Mouse (Mus musculus) ovary, postnatal 14 days (tissue): Measurements from ENCODE around the gene Olfr608.
"Not testable (repeated sequence)": the region's sequence is repeated elsewhere in the genome, so short reads cannot be mapped to it uniquely, and the experiment has no call there.

Source experiments
- DNase-seq: peaks from one replicate; pipeline ENCODE4 v3.0.0; 2022; ENCODE audit warnings: low spot score

Gene Olfr608

DNA sequence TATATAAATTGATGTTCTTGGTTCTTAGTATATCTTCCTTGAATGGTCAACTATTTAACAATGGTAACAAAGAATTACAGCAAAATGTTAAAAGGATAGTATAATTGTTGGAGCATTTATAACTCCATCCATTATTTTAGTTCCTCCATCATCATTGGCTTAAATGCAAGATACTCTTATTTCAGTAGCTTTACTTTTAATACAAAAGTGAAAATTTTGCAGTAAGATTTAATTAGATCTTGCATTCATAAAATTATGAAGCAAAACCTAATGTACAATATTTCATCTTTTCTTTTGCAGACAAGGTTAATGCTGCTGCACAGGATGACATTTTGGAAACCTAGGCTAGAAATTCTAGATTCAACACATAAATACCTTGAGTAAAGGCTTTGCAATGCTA lies at the start of gene Olfr608:
Olfr608 (plus strand) TSS at position 301 of the 400 bp plus-strand sequence.
- no peak for DNase-seq

DNA sequence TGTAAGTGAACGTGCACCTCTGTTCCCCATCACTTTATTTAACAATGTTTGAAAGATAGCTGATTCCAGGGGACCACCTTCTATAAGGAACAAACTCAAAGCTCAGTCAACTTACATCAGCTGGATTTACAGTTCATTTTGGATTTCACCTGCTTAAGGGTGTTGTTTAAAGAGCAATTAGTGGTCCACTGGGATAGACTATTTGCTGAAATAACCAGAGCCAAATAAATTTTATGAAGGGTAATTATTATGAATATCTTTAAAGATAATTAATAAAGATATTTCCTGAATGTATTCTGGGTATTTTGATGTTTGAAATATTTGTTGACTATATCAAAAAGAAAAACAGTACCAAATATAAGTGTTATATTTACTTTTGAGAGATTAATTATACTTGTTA lies 24.3 kb upstream of the Olfr608 start, which contains the start of gene Olfr605:
Olfr605 (minus strand) TSS at position 101 of the 400 bp plus-strand sequence.
- DNase-seq: no peak

DNA sequence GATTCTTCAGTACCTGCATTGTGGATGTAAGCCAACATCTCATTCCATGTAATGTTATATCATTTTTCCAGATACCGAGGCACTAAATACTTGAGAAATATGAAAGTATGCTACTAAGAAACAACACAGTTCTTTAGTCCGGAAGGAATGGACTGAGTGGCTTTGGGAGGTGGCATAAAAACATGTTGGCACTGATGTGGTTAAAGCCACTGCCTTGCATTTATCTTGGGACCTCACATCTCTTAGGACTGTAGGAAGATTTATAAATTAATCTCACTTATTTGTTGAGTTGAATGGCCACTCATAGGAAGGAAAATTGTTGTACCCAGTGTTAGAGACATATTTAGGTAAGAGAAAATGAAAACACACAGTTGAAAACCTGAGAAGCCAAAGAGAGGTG lies 20.9 kb upstream of the Olfr608 start, which contains the start of gene Olfr606:
Olfr606 (plus strand) TSS at position 301 of the 400 bp plus-strand sequence.
- no peak for DNase-seq

DNA sequence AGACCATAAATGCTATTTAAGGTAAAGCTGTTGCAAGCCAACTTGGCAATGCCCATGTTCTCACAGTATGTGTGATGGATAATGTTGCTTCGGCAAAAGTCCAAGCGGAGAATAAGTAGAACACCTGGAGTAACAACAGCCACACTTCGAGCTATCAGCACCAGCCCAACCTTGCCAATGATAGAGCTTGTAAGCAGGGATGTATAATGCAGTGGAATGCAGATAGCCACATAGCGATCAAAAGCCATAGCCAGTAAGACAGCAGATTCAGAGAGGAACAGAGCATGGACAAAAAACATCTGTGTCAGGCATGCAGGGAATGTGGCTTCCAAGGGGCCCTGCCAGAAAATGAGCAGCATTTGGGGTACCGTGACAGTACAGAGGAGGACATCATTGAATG lies 9.1 kb upstream of the Olfr608 start:
- DNase-seq: no peak

DNA sequence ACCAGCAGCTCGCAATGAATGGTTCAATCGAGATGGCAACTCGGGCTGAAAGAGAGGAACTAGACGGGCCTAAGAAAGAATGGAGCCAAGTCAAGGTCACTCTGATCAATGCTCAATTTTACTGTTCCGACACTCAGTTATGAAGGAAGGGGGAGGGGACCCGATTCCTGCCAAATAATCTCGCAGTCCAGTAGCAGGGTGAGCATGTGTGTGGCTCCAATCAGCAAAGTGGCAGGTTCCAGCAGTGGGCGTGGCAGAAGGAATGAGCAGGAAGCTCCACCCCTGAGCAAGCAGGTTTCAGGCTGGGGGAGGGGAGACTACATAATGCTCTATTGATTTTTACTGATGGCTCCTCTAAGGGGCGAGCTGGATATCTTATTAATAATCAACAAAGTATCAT lies 7.4 kb downstream of the Olfr608 start:
- DNase-seq: not testable (repeated sequence)

DNA sequence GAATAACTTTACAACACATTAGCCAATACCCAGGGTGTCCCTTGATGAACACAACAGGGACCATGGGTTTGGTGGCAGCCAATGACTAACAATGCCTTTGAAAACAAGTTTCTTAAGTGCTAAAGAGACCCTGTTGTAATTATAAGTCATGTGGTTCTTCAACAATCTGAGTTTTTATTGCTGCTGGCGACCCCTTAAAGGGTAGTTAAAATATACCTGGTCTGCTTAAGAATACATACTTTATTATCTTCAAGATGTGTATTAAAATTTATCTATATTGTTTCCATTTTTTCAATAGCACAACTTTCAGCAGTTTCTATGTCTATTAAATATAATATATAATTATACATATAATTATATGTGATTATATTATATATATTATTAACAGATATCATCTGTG lies 28.3 kb downstream of the Olfr608 start, which contains the start of gene Olfr609:
Olfr609 (minus strand) TSS at position 101 of the 400 bp plus-strand sequence.
- DNase-seq: no peak

DNA sequence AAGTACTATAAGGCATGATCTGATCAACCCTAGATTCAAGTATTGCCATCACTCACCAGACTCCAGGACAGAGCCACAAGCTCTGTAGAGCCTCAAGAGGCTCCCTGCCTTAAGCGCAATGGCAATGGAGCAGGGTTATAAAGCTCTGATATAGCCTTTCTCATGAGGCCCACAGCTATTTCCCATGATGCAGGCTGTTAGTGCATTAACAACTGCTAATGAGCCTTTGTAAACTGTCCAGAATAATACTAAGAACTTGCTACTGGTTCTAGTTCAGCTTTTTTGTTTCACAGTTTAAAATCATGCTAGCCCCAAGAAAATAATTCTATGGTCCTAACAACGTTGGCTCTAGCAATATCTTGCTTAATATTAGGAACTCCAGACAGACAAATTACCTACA lies 42.3 kb downstream of the Olfr608 start, which contains the start of gene Olfr610:
Olfr610 (minus strand) TSS at position 101 of the 400 bp plus-strand sequence.
- no peak for DNase-seq

DNA sequence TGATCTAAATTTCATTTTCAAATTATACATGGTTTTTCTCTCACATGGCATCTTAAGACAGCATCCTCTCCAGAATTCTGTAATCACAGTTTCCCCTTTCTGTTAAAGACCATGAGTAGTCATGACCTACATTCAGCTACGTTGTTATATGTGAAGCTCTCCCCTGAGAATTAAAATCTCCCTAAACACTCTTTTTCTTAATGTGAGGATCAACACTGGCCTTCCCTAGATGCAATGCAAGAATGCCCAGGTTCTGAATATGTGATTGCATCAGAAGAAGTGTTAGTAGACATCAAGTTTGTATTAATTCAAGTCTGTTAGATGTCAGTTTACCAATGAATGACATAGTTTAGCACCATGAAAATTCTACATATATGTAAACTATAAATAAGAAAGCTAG lies 51.1 kb downstream of the Olfr608 start, which contains the start of gene Olfr611:
Olfr611 (minus strand) TSS at position 101 of the 400 bp plus-strand sequence.
- DNase-seq: not testable (repeated sequence)
